Mouse (Mus musculus): ENCODE measurements at regions not wholly inside any gene's neighbourhood (a gene's known extent, or its start where the extent isn't known, plus 50 kb on each side); places are given as distances from the start of the nearest gene placed in this dataset.
"Not testable (repeated sequence)": the region's sequence is repeated elsewhere in the genome, so short reads cannot be mapped to it uniquely, and the experiment has no call there.

DNA sequence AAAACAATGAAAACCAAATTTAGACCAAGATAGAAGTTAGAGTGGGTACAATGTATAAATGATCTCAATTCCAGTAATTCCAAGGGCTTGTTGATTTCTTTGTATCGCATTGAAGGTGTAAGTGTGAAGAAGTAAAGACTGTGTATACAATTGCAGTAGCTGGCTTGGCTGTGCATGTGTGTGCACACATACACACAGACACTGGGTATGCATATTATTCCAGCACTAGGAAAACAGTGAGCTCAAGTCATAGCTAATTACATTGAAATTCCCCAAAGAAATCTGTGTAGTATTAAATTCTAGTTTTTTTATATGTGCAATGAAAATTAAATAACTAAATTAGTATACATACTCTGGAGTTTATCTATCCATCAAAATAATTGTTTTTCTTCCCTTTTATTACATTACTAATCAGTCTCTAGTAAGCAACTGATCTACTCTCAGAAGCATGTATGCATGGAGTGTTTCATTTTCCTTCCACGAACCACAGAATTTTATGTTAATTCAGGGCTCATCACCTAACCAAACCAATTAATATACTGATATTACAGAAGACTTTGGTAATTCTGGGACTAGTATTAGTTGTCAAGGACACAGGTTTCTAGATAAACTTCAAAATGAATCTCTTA lies 56.5 kb downstream of the Gm8797 start:
- 84% methylated on average over 2 of the region's 2 CpGs for WGBS
- Histone ChIP-seq H3K27me3 (replicated peaks; ENCODE audit: control insufficient read depth, insufficient read depth, low read length) (no peaks in the 10 kb centered on the region), H3K27ac (ENCODE audit: low read length) (no peak overlapping the region), H3K4me1 (ENCODE audit: control insufficient read depth, insufficient read depth, low read length) (no peaks in the 10 kb centered on the region), H3K9ac (ENCODE audit: low read depth, low read length) (no peak overlapping the region), H3K36me3 (ENCODE audit: control insufficient read depth, insufficient read depth, low read length) (no peaks in the 10 kb centered on the region), H3K4me3 (ENCODE audit: low read length) (no peak overlapping the region), H3K4me2 (ENCODE audit: low read depth, low read length) (no peak overlapping the region), H3K9me3 (ENCODE audit: control insufficient read depth, low read length) (no peaks in the 10 kb centered on the region)
- no peak for ATAC-seq

GRCm38 (mm10) chr3:5811071-5811590 lies 60.5 kb downstream of the Gm8797 start:
- Histone ChIP-seq H3K27ac (ENCODE audit: low read length) (no peak overlapping the region), H3K4me3 (ENCODE audit: low read length) (no peak overlapping the region), H3K4me2 (ENCODE audit: low read depth, low read length) (no peak overlapping the region), H3K9me3 (ENCODE audit: control insufficient read depth, low read length) (no peaks in the 10 kb centered on the region), H3K9ac (ENCODE audit: low read depth, low read length) (no peak overlapping the region), H3K4me1 (ENCODE audit: control insufficient read depth, insufficient read depth, low read length) (no peaks in the 10 kb centered on the region), H3K27me3 (replicated peaks; ENCODE audit: control insufficient read depth, insufficient read depth, low read length) (no peaks in the 10 kb centered on the region), H3K36me3 (ENCODE audit: control insufficient read depth, insufficient read depth, low read length) (no peaks in the 10 kb centered on the region)
- ATAC-seq, result no peak
- WGBS, result 67% methylated on average over 3 of the region's 3 CpGs

GRCm38 (mm10) chr3:5820243-5820642 lies 69.6 kb downstream of the Gm8797 start:
- not testable (repeated sequence) for ATAC-seq; H3K27ac ChIP-seq (ENCODE audit: low read length); H3K4me1 ChIP-seq (ENCODE audit: control insufficient read depth, insufficient read depth, low read length); H3K9me3 ChIP-seq (ENCODE audit: control insufficient read depth, low read length); H3K4me3 ChIP-seq (ENCODE audit: low read length); H3K9ac ChIP-seq (ENCODE audit: low read depth, low read length); H3K4me2 ChIP-seq (ENCODE audit: low read depth, low read length); H3K27me3 ChIP-seq (replicated peaks; ENCODE audit: control insufficient read depth, insufficient read depth, low read length); H3K36me3 ChIP-seq (ENCODE audit: control insufficient read depth, insufficient read depth, low read length)
- 86% methylated on average over 7 of the region's 7 CpGs for WGBS

DNA sequence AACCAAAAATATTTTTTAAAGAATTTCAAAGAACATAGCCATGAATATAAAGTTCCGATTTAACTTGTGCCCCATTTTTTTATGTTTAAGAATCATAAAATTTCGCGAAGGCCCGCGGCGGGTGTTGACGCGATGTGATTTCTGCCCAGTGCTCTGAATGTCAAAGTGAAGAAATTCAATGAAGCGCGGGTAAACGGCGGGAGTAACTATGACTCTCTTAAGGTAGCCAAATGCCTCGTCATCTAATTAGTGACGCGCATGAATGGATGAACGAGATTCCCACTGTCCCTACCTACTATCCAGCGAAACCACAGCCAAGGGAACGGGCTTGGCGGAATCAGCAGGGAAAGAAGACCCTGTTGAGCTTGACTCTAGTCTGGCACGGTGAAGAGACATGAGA lies 109.6 kb downstream of the Gm8797 start:
- ATAC-seq, result not testable (repeated sequence)

DNA sequence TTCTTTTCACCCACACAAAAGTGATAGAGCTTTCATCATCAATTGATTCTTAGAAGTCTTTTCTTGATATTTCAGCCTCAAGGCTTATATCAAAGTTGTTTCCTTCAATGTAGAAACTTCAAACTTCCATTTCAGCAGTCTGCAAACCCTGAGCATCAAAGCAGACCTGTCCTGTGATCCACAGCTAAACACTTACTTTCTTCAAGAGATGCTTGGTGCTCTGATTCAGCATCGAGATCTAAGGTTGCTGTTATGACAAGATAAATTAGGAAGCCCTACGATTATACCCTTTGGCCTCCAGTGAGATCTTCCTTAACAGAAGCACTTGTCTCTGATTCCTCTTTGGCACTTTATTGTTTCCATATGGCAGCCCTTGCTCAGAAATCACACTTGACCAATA lies 119.8 kb downstream of the Gm8797 start:
- no peak overlapping the region for H3K27ac ChIP-seq (ENCODE audit: low read length)
- no peaks in the 10 kb centered on the region for H3K27me3 ChIP-seq (replicated peaks; ENCODE audit: control insufficient read depth, insufficient read depth, low read length)
- H3K9me3 ChIP-seq (ENCODE audit: control insufficient read depth, low read length), result no peaks in the 10 kb centered on the region
- H3K4me3 ChIP-seq (ENCODE audit: low read length), result no peak overlapping the region
- H3K4me1 ChIP-seq (ENCODE audit: control insufficient read depth, insufficient read depth, low read length), result no peaks in the 10 kb centered on the region
- no peak for ATAC-seq
- no peak overlapping the region for H3K4me2 ChIP-seq (ENCODE audit: low read depth, low read length)
- no peak overlapping the region for H3K9ac ChIP-seq (ENCODE audit: low read depth, low read length)
- WGBS, result 69% methylated on average over 2 of the region's 2 CpGs
- no peaks in the 10 kb centered on the region for H3K36me3 ChIP-seq (ENCODE audit: control insufficient read depth, insufficient read depth, low read length)

More for the DNA sequence above, 109.6 kb downstream of the Gm8797 start:
- H3K9me3 ChIP-seq (ENCODE audit: control insufficient read depth, low read length); H3K27me3 ChIP-seq (replicated peaks; ENCODE audit: control insufficient read depth, insufficient read depth, low read length); H3K27ac ChIP-seq (ENCODE audit: low read length); H3K4me3 ChIP-seq (ENCODE audit: low read length); H3K4me1 ChIP-seq (ENCODE audit: control insufficient read depth, insufficient read depth, low read length); H3K4me2 ChIP-seq (ENCODE audit: low read depth, low read length); H3K36me3 ChIP-seq (ENCODE audit: control insufficient read depth, insufficient read depth, low read length); H3K9ac ChIP-seq (ENCODE audit: low read depth, low read length): not testable (repeated sequence)
- WGBS, result 34% methylated on average over 18 of the region's 20 CpGs

GRCm38 (mm10) chr3:5879113-5879512 lies 128.5 kb downstream of the Gm8797 start:
- Histone ChIP-seq H3K4me1 (ENCODE audit: control insufficient read depth, insufficient read depth, low read length) (no peaks in the 10 kb centered on the region), H3K9ac (ENCODE audit: low read depth, low read length) (no peak overlapping the region), H3K27ac (ENCODE audit: low read length) (no peak overlapping the region), H3K9me3 (ENCODE audit: control insufficient read depth, low read length) (no peaks in the 10 kb centered on the region), H3K4me3 (ENCODE audit: low read length) (no peak overlapping the region), H3K27me3 (replicated peaks; ENCODE audit: control insufficient read depth, insufficient read depth, low read length) (no peaks in the 10 kb centered on the region), H3K4me2 (ENCODE audit: low read depth, low read length) (no peak overlapping the region), H3K36me3 (ENCODE audit: control insufficient read depth, insufficient read depth, low read length) (no peaks in the 10 kb centered on the region)
- ATAC-seq, result peak; percentile 83

GRCm38 (mm10) chr3:5917536-5917935 lies 166.9 kb downstream of the Gm8797 start:
- no peak overlapping the region for H3K4me2 ChIP-seq (ENCODE audit: low read depth, low read length)
- H3K4me3 ChIP-seq (ENCODE audit: low read length), result no peak overlapping the region
- no peak overlapping the region for H3K27ac ChIP-seq (ENCODE audit: low read length)
- WGBS, result 81% methylated on average over 1 of the region's 1 CpGs
- ATAC-seq, result no peak
- no peaks in the 10 kb centered on the region for H3K36me3 ChIP-seq (ENCODE audit: control insufficient read depth, insufficient read depth, low read length)
- no peaks in the 10 kb centered on the region for H3K9me3 ChIP-seq (ENCODE audit: control insufficient read depth, low read length)
- H3K27me3 ChIP-seq (replicated peaks; ENCODE audit: control insufficient read depth, insufficient read depth, low read length), result no peaks in the 10 kb centered on the region
- no peaks in the 10 kb centered on the region for H3K4me1 ChIP-seq (ENCODE audit: control insufficient read depth, insufficient read depth, low read length)
- H3K9ac ChIP-seq (ENCODE audit: low read depth, low read length), result no peak overlapping the region

DNA sequence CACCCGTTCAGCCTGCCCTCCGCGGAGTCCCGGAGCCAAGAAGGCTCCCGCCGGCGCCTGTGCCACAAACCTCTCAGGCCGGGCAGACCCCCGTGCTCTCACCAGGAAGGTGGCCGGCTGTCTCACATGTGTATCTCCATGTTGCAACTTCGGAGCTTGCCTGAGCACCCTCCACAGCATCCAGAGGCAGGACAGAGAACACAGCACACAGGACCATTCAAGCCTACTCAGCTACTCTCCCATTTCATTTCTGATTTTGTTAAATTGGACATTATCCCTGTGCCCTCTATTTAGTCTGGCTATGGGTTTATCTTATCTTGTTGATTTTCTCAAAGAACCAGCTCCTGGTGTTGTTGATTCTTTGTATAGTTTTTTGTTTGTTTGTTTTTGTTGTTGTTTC lies 199.6 kb downstream of the Gm8797 start:
- not testable (repeated sequence) for H3K9me3 ChIP-seq (ENCODE audit: control insufficient read depth, low read length); ATAC-seq; H3K4me2 ChIP-seq (ENCODE audit: low read depth, low read length); H3K9ac ChIP-seq (ENCODE audit: low read depth, low read length); H3K4me3 ChIP-seq (ENCODE audit: low read length); H3K4me1 ChIP-seq (ENCODE audit: control insufficient read depth, insufficient read depth, low read length); H3K27me3 ChIP-seq (replicated peaks; ENCODE audit: control insufficient read depth, insufficient read depth, low read length); H3K27ac ChIP-seq (ENCODE audit: low read length); H3K36me3 ChIP-seq (ENCODE audit: control insufficient read depth, insufficient read depth, low read length)
- WGBS, result 91% methylated on average over 11 of the region's 11 CpGs

- H3K27me3 ChIP-seq (replicated peaks; ENCODE audit: control insufficient read depth, insufficient read depth, low read length); ATAC-seq; H3K27ac ChIP-seq (ENCODE audit: low read length); H3K9me3 ChIP-seq (ENCODE audit: control insufficient read depth, low read length); H3K4me3 ChIP-seq (ENCODE audit: low read length); H3K4me1 ChIP-seq (ENCODE audit: control insufficient read depth, insufficient read depth, low read length); H3K9ac ChIP-seq (ENCODE audit: low read depth, low read length); H3K4me2 ChIP-seq (ENCODE audit: low read depth, low read length); H3K36me3 ChIP-seq (ENCODE audit: control insufficient read depth, insufficient read depth, low read length): not testable (repeated sequence)
- WGBS, result 77% methylated on average over 5 of the region's 5 CpGs
Measured at GRCm38 (mm10) chr3:5989011-5989645, 238.5 kb downstream of the Gm8797 start.

- Histone ChIP-seq H3K9me3 (ENCODE audit: control insufficient read depth, low read length) (no peaks in the 10 kb centered on the region), H3K4me3 (ENCODE audit: low read length) (no peak overlapping the region), H3K36me3 (ENCODE audit: control insufficient read depth, insufficient read depth, low read length) (no peaks in the 10 kb centered on the region), H3K9ac (ENCODE audit: low read depth, low read length) (no peak overlapping the region), H3K27me3 (replicated peaks; ENCODE audit: control insufficient read depth, insufficient read depth, low read length) (no peaks in the 10 kb centered on the region), H3K4me2 (ENCODE audit: low read depth, low read length) (no peak overlapping the region), H3K4me1 (ENCODE audit: control insufficient read depth, insufficient read depth, low read length) (no peaks in the 10 kb centered on the region), H3K27ac (ENCODE audit: low read length) (no peak overlapping the region)
- ATAC-seq, result no peak
- 79% methylated on average over 1 of the region's 1 CpGs for WGBS
Measured at GRCm38 (mm10) chr3:6004423-6004822, 253.8 kb downstream of the Gm8797 start.
